Mouse (Mus musculus) ovary, postnatal 10 days (tissue): ENCODE results near the gene Pappa.

Experiments used
- DNase-seq: peaks from one replicate; pipeline ENCODE4 v3.0.0; 2022; ENCODE audit warnings: low spot score

The Pappa gene

GRCm38 (mm10) chr4:65166288-65166835 is 42.4 kb downstream of the Pappa start:
- no peak for DNase-seq

- DNase-seq: no peak
Observed at GRCm38 (mm10) chr4:65174505-65174904, 50.5 kb downstream of the Pappa start.

GRCm38 (mm10) chr4:65178146-65178545 is 54.2 kb downstream of the Pappa start:
- DNase-seq: no peak

GRCm38 (mm10) chr4:65187236-65187635 is 63.3 kb downstream of the Pappa start:
- no peak for DNase-seq

- no peak for DNase-seq
Observed at GRCm38 (mm10) chr4:65187716-65188115, 63.7 kb downstream of the Pappa start.

- no peak for DNase-seq
Observed at GRCm38 (mm10) chr4:65188921-65189485, 65.0 kb downstream of the Pappa start.

- DNase-seq: no peak
Observed at GRCm38 (mm10) chr4:65192810-65193209, 68.8 kb downstream of the Pappa start.

GRCm38 (mm10) chr4:65195971-65196370 is 72.0 kb downstream of the Pappa start:
- DNase-seq: no peak

GRCm38 (mm10) chr4:65203666-65204065 is 79.7 kb downstream of the Pappa start:
- no peak for DNase-seq

GRCm38 (mm10) chr4:65205446-65205845 is 81.5 kb downstream of the Pappa start:
- DNase-seq: no peak

- DNase-seq: no peak
Observed at GRCm38 (mm10) chr4:65209369-65210015, 85.5 kb downstream of the Pappa start.

- no peak for DNase-seq
Observed at GRCm38 (mm10) chr4:65216682-65217081, 92.7 kb downstream of the Pappa start.

- DNase-seq: no peak
Observed at GRCm38 (mm10) chr4:65217651-65218364, 93.8 kb downstream of the Pappa start.

GRCm38 (mm10) chr4:65223901-65224300 is 99.9 kb downstream of the Pappa start:
- DNase-seq: no peak

- no peak for DNase-seq
Observed at GRCm38 (mm10) chr4:65238540-65238998, 114.6 kb downstream of the Pappa start.

- peak; percentile 3 for DNase-seq
Observed at GRCm38 (mm10) chr4:65242434-65242931, 118.5 kb downstream of the Pappa start.

- DNase-seq: no peak
Observed at GRCm38 (mm10) chr4:65243245-65243644, 119.3 kb downstream of the Pappa start.

- no peak for DNase-seq
Observed at GRCm38 (mm10) chr4:65245015-65245414, 121.0 kb downstream of the Pappa start.

- no peak for DNase-seq
Observed at GRCm38 (mm10) chr4:65245440-65245839, 121.5 kb downstream of the Pappa start.

- DNase-seq: no peak
Observed at GRCm38 (mm10) chr4:65252193-65252592, 128.2 kb downstream of the Pappa start.

- DNase-seq: no peak
Observed at GRCm38 (mm10) chr4:65254073-65254472, 130.1 kb downstream of the Pappa start.

GRCm38 (mm10) chr4:65267066-65267465 is 143.1 kb downstream of the Pappa start:
- DNase-seq: no peak

GRCm38 (mm10) chr4:65269996-65270395 is 146.0 kb downstream of the Pappa start:
- no peak for DNase-seq
